Mouse (Mus musculus) CD4-positive helper T cell, adult 2 months (primary cell): ENCODE data around the gene Zscan5b.
A peak's percentile ranks its signal among the peaks of the same experiment; 100 is the strongest.
"Not testable (repeated sequence)": the region's sequence is repeated elsewhere in the genome, so short reads cannot be mapped to it uniquely, and the experiment has no call there.

ENCODE experiments used
- DNase-seq: peaks from one replicate; pipeline ENCODE4 v3.0.0-alpha.2; 2012; ENCODE audit warnings: low read depth, missing footprints, low spot score

Gene Zscan5b

DNA sequence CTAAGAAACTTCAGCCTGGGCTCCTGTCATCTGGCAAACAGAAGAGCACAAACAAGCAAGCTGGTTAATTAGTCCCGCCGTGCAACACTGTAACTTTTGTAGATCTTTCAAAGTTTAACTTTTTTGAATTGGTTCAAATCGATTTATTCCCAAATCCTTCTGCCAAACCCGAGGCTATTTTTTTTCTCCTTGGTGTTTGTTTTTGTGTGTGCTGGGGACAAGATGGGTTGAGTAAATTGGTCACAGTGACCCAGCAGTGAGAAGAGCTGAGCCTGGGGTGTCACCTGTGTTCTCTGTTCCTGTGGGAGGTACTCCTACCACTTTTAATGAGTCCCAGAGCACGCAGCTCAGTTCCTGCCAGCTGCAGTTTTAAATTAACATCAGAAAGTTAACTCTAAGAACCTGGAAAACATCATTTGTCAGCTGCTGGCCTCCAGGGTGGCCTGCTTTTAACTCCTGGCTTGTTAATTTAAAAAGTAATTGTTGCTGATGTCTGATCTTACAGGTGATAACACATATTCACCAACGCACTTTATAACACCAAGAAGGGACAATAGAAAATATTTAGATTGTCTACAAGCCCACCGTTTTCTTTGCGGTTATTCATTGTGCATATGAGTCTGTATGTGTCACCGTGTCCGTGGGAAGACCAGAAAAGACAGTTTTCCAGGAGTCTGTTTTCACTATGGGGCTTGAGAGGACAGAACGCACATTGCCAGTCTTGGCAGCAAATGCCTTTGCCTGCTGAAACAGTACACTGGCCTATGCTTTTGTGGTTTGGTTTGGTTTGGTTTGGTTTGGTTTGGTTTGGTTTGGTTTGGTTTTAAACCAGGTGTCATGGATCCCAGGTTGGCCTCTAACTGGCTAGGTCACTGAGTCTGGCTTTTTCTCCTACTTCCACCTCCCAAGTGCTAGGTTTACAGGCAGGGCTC, 22.5 kb downstream of the Zscan5b start:
- DNase-seq: no peak

DNA sequence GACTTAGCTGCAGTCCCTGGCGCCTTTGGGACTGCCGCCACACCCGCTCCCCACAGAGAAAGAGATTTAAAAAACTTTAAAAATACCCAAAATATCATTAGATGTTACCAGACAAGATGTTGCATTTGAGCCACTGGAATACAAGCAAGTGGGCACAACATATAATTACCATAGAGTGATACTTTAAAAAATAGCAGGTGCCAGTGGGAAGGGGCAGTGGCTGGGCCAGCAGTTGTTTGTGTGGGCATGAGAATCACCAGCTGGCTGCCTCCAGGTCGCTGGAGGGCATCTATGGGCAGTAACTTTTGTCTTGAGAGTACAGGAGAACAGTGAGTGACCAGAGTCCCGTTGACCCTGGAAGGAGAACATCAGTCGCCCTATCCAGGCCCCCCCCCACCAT, 30.3 kb downstream of the Zscan5b start, which contains the start of gene Epp13:
Epp13 (plus strand) TSS at position 301 of the 400 bp plus-strand sequence.
- no peak for DNase-seq

DNA sequence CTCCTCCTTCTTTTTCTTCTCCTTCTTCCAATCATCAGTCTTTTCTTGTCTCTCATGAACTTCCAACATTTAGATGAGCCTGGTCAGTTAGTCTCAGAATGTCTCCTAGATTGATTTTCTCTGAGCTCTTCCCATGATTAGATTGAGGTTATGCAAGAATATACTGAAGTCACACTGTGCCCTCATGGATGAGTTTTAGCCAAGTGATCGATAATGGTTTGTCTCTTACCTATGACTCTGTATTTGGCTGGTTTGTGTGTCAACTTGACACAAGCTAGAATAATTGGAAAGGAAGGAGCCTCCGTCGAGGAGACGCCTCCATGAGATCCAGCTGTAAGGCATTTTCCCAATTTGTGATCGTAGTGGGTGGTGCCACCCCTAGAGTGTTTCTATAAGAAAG, 32.4 kb downstream of the Zscan5b start:
- no peak for DNase-seq

DNA sequence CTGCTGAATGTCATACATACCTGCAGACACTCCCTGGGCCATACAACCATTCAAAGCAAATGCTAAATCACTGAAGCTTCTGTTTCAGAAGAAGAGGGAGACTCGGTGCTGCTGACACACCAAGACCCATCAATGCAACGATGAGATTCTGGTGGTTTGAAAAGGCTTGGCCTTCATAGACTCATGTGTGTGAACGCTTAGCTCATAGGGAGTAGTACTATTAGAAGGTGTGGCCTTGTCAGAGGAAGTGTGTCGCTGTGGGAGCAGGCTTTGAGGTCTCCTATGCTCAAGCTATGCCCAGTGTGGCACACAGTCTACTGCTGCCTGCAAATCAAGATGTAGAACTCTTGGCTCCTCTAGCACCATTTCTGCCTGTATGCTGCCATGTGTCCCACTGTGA, 35.3 kb downstream of the Zscan5b start:
- DNase-seq: no peak

DNA sequence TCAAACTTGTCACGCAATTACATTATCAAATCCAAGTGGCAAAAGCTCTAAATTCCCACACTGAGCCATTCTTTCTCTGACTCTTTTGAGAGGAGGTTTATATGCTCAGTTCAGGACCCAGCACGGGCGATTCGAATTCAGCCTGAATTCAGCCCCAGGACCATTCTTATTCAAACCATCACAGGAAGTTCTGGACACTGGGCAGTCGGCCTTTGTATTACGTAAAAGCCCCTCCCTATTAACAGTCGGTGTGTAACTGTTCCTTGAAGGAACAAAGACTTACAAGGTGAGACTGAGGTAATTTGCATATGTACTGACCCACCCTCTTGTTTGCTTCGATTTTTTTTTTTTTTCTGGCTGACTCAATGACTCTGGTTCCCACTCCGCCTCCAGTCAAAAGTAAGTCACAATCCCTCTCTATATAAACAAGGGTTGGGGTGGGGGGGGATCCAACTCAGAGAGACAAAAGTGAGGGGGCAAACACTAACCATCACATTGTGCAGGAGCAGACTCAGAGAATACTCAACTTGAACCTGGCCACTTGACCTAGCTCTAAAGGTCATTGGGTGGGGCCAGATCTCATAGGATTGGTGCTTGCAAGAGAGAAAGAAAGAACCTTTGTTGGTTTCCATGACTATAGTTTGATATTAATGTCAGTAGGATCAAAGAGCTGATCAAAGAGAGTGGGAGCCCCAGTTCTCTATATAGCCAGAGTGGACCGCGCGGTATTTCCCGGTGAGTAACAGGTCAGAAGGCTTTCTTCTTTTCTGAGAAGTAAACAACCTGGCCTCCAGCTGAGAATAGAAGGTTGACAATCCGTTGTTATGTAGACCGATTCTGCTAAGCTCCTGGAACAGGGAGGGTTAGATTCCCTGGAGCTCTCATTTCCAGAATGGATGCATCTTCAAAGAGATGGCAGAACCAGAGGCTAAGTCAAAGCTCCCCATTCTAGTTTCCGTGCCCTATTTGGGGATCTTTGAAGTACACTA, 36.4 kb downstream of the Zscan5b start:
- DNase-seq: no peak

DNA sequence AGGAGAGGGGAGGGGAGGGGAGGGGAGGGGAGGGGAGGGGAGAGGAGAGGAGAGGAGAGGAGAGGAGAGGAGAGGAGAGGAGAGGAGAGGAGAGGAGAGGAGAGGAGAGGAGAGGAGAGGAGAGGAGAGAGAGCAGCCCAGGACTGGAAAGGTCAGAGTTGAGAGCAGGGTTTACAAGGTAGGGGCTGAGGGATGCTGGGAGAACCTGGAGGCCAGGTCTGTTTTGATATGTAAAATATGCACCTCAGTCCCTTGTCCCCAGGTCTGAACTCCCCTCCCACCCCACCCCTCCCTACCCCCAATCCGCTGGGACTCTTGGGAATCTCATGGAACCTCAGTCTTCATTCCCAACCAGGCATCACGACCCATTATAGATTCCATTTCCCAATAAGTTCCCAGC, 37.9 kb downstream of the Zscan5b start:
- DNase-seq: not testable (repeated sequence)

DNA sequence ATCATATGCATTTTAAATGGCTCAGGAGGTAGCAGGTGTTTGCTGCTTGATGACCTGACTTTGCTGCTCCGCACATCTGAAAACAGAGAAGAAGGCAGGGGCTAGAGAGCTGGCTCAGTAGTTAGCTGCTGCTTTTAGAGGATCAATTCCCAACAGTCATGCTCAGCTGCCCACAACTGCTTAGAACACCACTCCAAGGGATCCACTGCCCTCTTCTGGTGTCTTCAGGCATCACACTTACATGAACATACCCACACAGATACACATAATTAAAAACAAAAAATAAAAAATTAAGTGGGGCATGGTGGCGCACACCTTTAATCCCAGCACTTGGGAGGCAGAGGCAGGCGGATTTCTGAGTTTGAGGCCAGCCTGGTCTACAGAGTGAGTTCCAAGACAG, 40.0 kb downstream of the Zscan5b start:
- no peak for DNase-seq

DNA sequence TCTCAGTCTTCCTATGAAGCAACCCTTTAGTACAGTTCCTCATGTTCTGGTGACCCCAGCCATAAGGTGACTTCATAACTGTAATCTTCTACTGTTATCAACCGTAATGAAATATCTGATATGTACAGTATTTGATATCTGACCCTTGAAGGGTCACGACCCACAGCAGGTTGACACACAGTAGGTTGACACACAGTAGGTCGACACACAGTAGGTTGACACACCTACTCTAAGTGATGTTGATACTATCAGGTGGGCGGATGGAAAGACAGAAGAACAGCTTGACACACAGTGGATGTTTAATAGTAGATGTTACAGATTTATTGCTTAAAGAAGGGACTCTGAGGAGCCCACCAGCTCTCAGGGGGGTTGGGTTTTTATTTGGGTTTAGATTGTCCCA, 40.9 kb downstream of the Zscan5b start:
- DNase-seq: no peak

DNA sequence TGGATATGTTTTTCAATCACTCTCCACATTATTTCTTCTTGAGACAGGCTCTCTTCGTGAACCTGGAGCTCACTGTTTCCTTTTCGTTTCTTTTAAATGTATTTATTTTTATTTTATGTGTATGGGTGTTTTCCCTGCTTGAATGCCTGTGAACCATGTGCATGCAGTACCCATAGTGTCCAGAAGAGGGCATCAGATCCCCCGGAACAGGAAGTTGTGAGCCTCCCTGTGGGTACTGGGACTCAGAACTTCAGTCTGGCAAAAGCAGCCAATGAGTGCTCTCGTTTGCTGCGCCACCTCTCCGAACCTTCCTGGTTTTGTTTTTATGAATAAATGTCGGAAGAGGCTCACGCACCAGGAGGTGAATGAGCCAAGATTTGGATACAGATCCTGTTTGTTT, 43.6 kb downstream of the Zscan5b start:
- peak; percentile 55 for DNase-seq

DNA sequence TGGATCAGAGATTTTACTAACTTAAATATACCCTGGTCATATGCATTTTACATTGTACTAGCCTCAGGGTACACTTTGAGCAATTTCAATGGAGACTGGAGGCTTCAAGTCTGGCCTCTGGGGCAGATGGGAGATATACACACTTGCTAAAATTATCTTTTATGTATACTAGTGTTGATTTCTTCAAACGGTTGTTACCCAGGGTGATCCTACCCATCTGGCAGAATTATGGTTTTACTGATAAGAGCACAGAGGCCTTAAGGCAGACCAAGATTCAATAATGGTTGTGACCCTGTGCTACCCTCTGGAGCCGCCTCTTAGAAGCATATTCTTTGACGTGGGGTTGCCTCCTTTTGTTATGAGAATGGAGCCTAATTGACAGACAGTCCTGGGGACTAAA, 55.8 kb downstream of the Zscan5b start:
- no peak for DNase-seq

DNA sequence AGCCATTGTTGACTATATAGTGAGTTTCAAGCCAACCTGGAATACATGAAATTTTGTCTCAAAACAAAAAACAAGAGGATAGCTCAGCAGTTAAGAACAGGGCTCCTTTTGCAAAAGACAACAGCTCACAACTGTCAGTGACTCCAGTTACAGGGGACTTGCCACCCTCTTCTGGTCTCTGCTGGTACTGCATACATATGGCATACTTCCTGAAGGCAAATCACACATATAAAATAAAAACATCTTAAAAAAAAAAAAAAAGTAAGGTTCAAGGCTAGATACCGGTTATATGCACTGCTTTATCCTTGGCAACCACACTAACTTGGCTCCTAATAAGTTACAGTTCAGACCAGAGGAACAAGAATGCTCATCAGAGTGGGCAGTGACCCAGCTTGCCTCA, 60.7 kb downstream of the Zscan5b start:
- DNase-seq: peak; percentile 89

DNA sequence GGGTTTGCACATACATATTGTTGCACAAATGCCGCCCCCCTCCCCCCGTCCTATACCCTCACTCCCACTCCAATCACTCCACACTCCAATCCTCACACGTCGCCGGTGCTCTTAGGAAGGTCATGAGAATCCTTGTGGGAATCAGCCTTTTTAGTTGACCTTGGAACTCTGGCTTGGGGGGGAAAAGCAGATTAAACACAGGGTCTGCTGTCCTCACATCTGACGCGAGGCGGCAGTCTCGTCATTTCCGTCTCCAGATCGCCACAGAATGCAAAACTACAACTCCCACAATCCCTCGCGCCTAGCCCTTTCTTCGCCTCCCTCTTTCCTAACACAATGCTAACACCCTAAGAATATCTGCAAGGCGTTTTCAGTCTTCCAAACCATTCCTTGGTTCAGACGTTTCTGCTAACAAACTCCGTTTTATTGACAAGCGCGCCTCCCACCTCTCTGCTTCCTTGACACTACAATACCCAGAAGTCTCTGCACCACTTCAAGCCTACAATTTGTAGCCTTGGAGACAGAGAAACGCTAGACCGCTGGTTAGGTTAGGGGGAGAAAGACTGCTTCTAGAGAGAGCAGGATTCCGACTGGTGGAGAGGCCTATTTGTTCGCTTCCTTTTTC, 61.5 kb downstream of the Zscan5b start:
- peak; percentile 88 for DNase-seq

DNA sequence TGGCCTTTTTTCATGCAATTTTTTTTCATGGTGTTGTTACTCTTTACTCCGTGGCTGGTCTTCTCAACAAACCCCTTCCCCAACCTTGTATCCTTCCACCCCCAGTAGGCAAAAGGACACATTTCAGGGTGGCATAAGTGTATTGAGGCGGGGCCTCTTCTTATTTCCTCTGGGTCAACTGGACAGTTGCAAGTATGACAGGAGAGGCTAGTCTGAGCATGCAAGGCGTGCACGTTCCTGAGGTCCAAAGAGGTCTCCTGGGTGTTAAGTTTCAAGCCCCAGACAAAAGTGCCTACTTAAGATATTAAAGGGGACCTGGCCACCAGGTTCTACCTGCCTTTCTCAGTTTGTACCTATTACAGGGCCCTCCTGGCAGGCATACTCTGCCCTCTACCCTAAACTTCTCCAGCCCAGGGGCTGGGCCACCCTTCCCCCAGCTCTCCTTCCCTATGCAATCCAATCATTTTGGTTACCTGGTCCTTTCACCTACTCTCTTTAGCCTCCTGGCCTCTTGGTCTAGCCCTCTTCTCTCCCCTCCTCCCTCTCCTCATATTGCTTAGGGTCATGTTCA, 62.4 kb downstream of the Zscan5b start:
- DNase-seq: no peak

DNA sequence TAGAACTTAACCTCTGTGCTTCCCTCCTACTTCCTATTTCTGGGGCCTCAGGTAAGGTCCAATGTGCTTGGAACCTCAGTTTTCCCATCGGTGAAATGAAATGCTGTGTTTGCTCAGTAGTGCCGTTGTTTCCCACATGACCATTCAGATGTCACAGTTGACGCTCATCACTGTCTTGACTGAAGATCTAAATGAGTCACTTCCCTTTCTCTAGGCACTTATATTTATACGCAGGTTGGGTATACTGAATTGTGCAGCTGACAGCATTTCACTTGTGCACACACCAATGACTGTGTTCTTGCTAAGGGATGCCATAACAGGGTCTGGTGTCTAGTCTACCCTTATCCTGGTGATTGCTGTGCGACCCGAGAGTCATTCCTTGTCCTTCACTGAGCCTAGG, 63.3 kb downstream of the Zscan5b start:
- DNase-seq: peak; percentile 32

DNA sequence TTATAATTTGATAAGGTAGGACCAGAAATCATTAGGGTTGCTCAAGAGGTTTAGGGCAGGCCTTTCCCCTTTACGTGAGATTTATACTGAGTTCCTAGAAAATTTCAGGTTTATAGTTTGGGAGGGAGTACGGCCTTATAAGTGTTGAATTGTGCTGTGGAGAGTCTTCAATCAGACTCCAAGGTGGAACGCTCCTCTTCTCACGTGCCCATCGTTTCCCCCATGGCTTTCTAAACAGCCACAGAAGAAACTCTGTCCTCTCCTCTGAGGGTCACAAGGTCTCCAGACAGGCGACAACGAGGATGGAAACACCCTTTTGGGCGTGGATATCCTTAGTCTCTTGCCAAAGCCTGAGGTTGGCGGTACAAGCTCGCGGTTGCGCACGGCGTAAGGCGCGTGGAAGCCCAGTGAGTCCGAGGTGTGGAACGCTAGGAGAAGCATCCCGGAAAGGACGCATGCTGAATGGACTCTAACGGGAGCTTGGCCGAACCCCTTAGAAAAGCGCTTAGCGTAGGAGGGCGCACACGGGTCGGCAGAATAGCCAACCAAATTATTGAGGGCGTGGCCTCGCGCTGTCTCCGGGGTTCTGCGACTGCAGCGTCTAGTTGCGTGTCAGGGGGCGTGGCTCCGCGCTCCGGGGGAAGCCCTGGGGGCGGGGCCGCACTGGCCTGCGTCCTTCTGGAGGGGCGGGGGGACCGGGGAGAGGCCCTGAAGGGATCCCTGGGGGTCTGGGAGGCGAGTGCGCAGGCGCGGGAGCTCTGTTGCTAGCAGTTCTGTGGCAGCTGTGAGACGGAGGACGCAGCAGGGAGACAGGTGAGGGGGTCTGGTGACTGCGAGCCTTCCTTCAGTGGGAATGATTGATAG, 64.0 kb downstream of the Zscan5b start, which contains the start of gene Zfp667:
Zfp667 (plus strand) TSS at position 738 of the 864 bp plus-strand sequence.
- peak; percentile 97 for DNase-seq

DNA sequence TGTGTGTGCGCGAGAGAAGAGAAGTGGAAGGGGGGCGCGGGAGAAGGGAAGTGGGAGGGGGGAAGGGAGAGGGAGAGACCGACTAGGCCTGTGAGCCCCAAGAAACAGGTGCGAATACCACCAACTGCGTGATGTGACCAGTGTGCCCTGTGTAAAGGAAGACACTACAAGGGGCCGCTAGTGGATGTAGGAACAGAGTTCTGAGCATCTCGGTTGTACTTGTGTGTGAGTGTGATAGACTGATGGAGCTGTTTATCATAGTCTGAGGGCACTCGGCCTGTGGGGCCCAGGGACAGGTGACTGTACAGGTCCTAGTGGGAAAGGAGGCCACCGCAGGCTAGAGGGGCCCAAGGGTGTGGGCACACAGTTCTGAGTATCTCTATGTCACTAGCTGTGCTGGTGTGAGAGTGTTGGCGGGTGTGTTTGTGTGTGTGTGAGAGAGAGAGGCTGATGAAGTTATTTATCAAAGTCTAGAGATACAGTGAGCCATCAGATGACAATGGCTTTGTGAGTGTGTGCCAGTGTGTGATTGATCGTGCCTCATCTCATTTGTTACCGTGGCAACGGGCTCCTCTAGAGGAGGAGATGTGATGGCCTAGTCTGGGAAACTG, 64.9 kb downstream of the Zscan5b start:
- DNase-seq: no peak
